Mouse (Mus musculus): Measurements from ENCODE around the gene Arhgap40.

Gene Arhgap40

DNA sequence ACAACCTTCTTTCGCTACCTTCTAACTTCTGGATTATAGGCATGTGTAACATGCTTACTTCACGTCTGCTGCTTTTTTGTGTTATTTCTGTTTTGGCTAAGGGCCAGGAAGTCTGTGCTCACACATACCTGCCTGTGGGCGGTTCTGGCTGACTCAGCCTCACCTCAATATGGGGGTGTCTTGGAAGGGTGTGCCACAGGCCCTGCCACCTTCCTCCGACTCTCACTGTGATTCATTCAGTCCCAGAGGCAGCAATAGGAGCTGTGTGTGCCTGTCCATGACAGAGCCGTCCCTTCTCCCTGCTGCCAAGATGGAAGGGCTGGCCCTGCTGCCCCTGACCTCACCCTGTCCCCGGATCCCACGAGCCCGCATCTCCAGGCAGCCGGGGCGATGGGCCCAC is at the start of gene Arhgap40:
Gene Arhgap40, plus strand, starts transcription at position 269 of the 400 bp plus-strand sequence.
- no peak for DNase-seq

DNA sequence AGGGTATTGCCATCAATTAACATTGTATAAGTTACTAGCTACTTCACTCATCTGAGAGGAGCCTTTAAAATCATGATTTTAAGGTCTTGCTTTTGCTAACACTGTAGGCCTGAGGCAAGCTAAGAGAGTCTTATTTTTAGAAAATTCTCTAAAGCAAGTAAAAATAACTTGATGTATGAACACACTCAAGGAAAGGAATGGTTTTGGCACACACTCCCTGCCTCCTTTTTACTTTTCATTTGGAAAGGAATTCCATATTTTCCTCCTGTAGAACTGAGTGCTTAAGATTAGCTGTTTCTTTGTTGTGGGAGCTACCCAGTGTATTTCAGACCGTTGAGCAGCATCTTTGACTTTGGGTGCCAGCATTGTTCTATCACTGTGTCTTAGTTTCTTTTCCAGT is 38.4 kb upstream of the Arhgap40 start:
- DNase-seq: no peak

DNA sequence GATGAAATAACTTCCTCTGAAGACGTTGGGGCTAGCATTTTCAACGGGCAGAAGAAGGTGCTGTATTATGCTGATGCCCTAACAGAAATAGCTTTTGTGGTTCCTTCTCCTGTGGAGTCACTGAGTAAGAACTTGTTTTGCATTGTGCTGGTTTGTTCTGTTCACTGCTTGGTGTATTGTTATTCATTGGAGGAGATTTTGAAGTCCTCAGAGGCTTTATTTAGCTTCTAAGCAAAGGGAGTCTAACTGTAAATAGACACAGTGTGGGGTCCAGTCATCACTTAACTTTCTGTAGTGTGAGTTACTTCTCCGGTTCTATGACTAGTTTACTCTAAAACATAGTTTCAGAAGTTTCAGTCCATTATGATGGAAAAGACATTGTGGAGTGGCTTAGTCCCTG is 35.0 kb upstream of the Arhgap40 start:
- no peak for DNase-seq

DNA sequence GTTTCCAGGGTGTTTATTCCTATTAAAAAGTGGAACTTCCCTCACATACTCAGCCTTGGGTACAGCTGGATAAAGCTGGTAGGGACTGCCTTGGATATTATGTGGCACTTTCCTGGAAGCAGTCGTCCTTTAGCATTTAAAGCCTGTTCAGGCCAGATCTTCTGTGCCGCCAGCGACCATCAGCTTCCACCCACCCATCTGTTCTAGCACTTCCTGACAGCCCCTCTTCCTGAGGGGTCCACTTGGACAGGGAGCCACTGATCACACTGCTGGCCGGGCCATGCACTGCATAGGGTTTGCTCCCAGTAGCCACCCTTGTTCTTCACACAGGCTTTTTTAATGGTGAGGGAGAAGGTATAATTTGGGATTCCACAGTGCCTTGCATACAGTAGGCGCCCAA is 14.1 kb upstream of the Arhgap40 start:
- no peak for DNase-seq

DNA sequence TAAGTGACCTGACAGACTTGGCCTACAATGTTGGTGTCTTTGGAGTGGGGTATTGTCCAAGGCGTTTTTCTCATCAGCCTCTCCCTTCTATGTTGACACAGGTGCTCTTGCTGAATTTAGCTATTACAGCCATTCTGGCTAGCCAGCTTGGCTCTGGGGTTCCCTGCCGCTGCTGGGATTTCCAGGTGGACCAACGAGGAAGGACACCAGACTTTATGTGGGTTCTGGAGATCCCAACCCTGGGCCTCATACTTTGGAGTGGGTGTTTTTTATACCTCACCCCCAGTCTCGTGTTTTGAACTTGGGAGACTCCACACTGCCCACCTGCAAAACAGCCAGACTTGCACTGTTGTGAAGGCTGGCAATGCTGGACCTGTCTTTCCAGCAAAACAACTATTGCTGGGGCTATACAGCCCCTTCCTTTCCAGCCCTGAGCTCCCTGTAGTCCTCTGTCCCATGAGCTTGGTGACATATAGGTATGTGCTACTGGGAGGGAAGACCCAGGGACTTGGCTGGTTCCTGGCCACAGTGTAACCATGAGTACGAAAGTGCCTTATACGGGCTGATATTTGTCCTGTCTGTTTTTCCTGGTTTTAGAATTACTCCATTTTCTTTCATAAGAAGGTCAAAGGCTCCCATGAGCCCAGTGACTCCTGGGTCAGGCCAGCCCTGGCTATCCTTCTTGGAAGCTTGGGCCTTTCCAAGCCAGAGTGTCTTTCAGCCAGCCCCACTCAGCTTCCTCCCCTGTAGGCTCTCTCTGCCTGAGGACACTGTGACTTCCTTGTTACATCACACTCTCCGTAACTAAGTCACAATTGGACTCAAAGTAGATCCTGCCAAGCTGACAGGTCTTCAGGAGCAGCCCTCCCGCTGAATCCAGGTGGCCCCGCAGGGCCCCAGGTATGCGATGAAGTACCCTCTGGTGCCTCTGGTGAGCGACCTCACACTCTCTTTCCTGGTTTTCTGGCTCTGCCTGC is 10.5 kb upstream of the Arhgap40 start, which contains the start of gene Adig:
Gene Adig, plus strand, starts transcription at position 777 of the 977 bp plus-strand sequence.
- DNase-seq: no peak

- no peak for DNase-seq
Observed at GRCm38 (mm10) chr2:158503226-158503625, 9.4 kb upstream of the Arhgap40 start.

- DNase-seq: no peak
Observed at GRCm38 (mm10) chr2:158503671-158504070, 8.9 kb upstream of the Arhgap40 start.

GRCm38 (mm10) chr2:158506475-158506874 is 6.1 kb upstream of the Arhgap40 start:
- DNase-seq: no peak

DNA sequence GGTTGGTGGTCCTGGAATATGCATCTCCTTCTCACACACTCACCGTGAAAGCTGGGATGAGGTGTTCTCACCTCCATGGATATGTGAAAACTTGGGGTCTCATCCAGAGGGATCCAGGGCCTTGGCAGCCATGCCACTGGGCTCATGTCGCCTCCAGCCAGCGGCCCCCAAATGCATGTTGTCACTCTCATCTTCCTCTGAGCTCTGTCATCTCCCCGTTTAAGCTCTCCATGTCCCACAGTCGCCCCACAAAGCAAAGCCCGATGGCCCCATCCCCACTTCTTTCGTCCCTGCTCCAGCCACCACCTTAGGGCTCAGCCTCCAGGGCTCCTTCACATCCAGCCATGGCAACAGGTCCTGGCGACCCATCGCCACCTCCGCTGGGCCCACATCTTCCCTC is 5.5 kb upstream of the Arhgap40 start:
- DNase-seq: no peak

DNA sequence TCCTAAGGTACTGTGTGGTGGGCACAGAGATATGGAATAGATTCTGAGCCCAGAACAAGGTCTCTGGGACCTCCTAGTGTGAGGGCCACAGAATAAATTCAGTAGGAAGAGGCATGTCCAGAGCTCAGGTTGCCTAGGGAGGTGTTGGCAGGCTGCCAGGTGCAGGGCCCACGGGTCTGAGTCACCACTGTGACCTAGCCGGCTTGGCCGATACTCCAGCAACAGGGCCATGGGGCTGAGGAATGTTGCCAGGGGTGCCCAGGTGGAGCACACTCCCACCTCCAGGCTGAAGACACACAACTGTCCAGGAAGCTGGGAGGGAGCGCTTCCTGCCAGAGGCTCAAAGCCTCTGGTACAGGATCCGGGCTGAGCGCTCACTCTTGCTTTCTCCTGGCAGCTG is 1.9 kb upstream of the Arhgap40 start:
- DNase-seq: no peak

GRCm38 (mm10) chr2:158513821-158514336 is 1.3 kb downstream of the Arhgap40 start:
- DNase-seq: no peak

DNA sequence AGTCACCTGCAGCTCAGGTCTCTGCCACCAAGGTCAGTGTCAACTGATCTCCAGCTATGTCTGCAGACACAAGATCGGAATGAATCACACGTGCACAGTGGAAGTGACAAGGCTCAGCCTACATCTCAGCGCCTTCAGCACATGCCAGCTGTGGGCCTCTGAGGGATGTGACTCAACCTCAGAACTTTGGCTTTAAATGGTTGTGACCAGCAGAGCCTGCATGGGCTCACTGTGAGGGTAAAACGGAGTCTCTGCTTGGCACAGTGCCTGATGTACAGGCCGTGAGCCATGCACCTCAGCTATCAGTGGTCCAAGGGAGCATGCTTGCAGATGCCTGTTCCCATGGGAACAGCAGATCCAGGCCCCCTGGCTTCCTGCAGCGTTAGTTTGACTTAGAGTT is 6.0 kb downstream of the Arhgap40 start:
- DNase-seq: no peak

- no peak for DNase-seq
Observed at GRCm38 (mm10) chr2:158519071-158519470, 6.5 kb downstream of the Arhgap40 start.

- DNase-seq: no peak
Observed at GRCm38 (mm10) chr2:158519800-158520199, 7.2 kb downstream of the Arhgap40 start.

DNA sequence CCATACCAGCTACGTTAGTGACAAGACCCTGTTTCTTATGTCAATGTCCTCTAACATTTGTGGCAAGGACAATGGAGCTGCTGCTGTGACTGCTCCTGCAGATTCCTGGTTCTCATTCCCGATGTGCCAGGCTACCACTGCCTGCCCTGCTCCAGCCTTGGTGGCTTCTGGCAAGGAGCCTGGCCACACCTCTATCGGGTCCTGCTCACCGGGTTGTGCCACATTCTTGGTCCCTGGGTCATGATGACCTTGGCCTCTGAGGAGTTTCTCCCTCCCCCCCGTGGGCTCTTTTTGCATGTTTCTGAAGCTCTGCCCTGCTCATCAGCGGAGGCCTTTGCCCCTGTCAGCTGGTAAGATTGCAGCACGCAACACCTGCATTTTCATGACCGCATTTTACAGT is 10.5 kb downstream of the Arhgap40 start:
- DNase-seq: no peak

- DNase-seq: no peak
Observed at GRCm38 (mm10) chr2:158524129-158524860, 11.7 kb downstream of the Arhgap40 start.

GRCm38 (mm10) chr2:158534090-158534489 is 21.5 kb downstream of the Arhgap40 start:
- no peak for DNase-seq

DNA sequence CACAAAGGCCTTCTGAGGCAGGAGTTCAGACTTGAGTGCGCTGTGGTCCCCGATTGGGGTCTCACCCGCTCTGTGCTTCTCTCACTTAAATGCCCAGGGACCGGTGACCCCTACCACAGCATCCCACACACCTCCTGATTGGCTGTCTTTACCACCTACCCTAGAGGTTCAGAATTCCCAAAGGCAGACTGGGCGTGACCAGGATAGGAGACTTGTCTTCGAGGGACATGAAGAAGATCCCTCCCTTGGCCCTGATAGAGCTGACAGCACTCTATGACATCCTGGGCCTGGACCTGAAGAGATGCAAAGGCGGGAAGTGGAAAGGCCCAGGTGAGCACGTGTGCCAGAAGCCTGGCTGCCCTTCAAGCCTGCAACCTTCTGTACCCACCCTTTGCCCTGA is 22.0 kb downstream of the Arhgap40 start:
- no peak for DNase-seq

- no peak for DNase-seq
Observed at GRCm38 (mm10) chr2:158539433-158540305, 27.1 kb downstream of the Arhgap40 start.

- DNase-seq: no peak
Observed at GRCm38 (mm10) chr2:158541286-158541685, 28.7 kb downstream of the Arhgap40 start.

- DNase-seq: no peak
Observed at GRCm38 (mm10) chr2:158545266-158545665, 32.7 kb downstream of the Arhgap40 start.

GRCm38 (mm10) chr2:158546751-158547150 is 34.2 kb downstream of the Arhgap40 start:
- DNase-seq: peak; percentile 34

DNA sequence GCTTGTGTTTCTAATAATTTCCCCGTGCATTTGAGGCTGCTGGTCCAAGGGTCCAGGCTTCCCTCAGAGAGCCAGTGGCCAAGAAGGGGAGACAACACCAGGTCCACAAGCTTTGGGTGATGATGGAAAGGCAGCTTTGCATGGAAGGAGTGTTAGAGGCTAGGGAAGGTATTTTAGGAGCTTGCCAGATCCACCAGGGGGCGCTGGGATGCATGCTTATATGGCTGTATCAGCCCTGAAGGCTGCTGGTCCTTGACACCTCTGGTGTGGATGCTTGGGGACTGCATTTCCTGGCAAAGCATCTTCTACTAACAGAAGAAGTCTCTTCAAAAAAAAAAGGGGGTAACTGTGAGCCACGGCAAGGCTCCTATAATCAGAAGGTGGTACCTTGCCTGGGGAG is 37.5 kb downstream of the Arhgap40 start:
- DNase-seq: peak; percentile 54
